Mouse (Mus musculus) liver, postnatal 0 days (tissue): ENCODE measurements around the gene Thbs2.

Experiments used
- CTCF ChIP-seq: sonication (generic); IDR thresholded peaks from 2 replicates; pipeline ENCODE4 v1.5.1; 2016; ENCODE audit warnings: antibody characterized with exemption, low read depth
- EP300 ChIP-seq: IDR thresholded peaks from 2 replicates; pipeline ENCODE4 v1.6.1; 2016; ENCODE audit warnings: antibody characterized with exemption, low read depth, mild to moderate bottlenecking

DNA sequence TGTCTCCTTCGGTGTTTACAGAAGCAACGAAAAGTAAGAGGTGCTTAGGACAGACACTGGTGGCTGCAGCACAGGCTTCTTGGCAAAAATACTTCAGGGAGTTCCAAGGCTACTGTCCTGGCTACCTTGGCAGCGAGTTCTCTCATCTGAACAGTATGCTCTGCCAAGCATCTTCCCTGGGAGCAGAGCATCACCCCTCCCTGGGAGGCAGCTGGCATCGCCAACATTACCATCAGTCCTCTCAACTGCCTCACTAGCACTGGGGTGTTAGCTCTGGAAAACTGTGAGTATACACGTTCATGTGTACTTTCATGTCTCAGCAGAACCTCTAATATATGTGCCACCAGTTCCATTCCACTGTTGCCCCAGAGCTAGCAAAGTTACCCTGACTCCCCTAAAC is 30.7 kb downstream of the Thbs2 start:
- TF ChIP-seq CTCF (no peak), EP300 (no peak)
